Mouse (Mus musculus): ENCODE data around the gene Akap6. TPM values are rescaled to one million over a fixed set of nuclear protein-coding genes. Genes with fewer than 3 reads are reported as not detected.

Gene Akap6
- total and polyA plus RNA-seq, 3 experiments: 0.12 to 0.42 (median 0.33) TPM

DNA sequence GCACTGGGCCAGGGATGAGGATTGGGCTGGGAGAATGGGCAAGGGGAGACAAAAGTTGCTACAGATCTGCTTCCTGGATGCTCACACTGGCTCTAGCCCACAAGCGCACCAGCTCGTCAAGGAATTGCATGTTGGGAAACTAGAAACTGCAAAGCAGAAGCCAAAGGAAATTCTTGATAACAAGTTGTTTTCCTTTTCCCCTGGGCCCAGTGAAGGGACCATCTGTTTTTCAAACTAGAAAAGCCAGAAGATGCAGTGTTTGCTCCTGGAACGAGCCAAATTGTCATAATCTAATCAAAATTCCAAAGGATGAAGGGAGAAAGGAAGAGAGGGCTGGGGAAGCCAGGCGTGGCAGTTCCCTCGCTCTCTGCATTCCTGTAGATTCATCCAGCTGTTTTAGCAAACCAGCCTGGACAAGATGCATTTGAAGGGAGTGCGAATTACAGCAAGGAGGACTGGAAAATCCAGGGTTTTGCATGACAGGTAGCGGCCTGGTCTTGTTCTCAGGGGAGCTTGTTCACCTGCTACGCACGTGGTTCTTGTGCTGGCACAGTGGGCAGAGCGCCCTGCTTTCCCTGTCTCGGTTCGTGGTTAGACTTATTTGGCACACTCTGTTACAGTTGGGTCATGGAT lies 136.8 kb downstream of the Akap6 start:
- Histone ChIP-seq H3K79me2 (replicated peaks; ENCODE audit: control insufficient read depth, extremely low read depth, insufficient read depth, poor library complexity, severe bottlenecking) (no peaks in the 10 kb centered on the region), H3K27ac (ENCODE audit: insufficient read depth, low read depth) (no peak overlapping the region), H3K9ac (ENCODE audit: insufficient read depth, low read depth) (no peak overlapping the region), H3K36me3 (replicated peaks in 1 of 2; ENCODE audit: control insufficient read depth in 1 of 2, insufficient read depth in 1 of 2, low read length in 1 of 2) (no peaks in the 10 kb centered on the region), H3K4me1 (ENCODE audit: control insufficient read depth in 1 of 2, insufficient read depth in 2 of 2) (no peaks in the 10 kb centered on the region), H3K4me3 (replicated peaks in 1 of 3; ENCODE audit: low read depth in 2 of 3, low read length in 2 of 3, poor library complexity in 1 of 3) (no peak overlapping the region), H3K4me2 (ENCODE audit: insufficient read depth, low read depth, poor library complexity, severe bottlenecking) (no peak overlapping the region), H3K27me3 (replicated peaks) (no peaks in the 10 kb centered on the region), H3K9me3 (replicated peaks; ENCODE audit: low read length) (no peaks in the 10 kb centered on the region)
- dilution Hi-C loops (cut with MboI; ENCODE audit: extremely low pct_ligation_motif_present, extremely low pct_unique_long_range_greater_than_20kb, low sequenced_read_pairs): no loop called here
- in situ Hi-C loops (cut with MboI; ENCODE audit: low pct_ligation_motif_present, low pct_unique_long_range_greater_than_20kb, low sequenced_read_pairs): loop anchor here (25.0 kb wide), 3 partner anchors 199 to 824 kb away; partner anchors contain the start of gene Dtd2
- TF ChIP-seq IRF4 (IDR thresholded peaks at IDR 0.05; ENCODE audit: low read depth, low read length): no peak
- no peak for TF ChIP-seq MEF2A (IDR thresholded peaks at IDR 0.05; ENCODE audit: borderline replicate concordance, low read depth, low read length)
- no peak for TF ChIP-seq E2F4 (IDR thresholded peaks at IDR 0.05; ENCODE audit: insufficient replicate concordance, low read depth, low read length)
- TF ChIP-seq BHLHE40 (IDR thresholded peaks at IDR 0.05; ENCODE audit: low read depth, low read length): no peak
- no peak for TF ChIP-seq UBTF (IDR thresholded peaks at IDR 0.05; ENCODE audit: low read depth, low read length)
- TF ChIP-seq NRF1 (IDR thresholded peaks at IDR 0.05; ENCODE audit: low read depth, low read length): no peak
- no peak for TF ChIP-seq PAX5 (IDR thresholded peaks at IDR 0.05; ENCODE audit: low read length)
- TF ChIP-seq KAT2A (IDR thresholded peaks at IDR 0.05; ENCODE audit: insufficient replicate concordance, low read length): no peak
- TF ChIP-seq RAD21 (IDR thresholded peaks at IDR 0.05; ENCODE audit: low read depth, low read length): no peak
- TF ChIP-seq EP300 (IDR thresholded peaks at IDR 0.05; ENCODE audit: low read length): no peak
- TF ChIP-seq JUN (IDR thresholded peaks at IDR 0.05; ENCODE audit: insufficient read depth, low read depth, low read length): no peak
- no peak for TF ChIP-seq ZNF384 (IDR thresholded peaks at IDR 0.05; ENCODE audit: low read depth, low read length)
- no peak for TF ChIP-seq MYC (IDR thresholded peaks at IDR 0.05; ENCODE audit: low read depth, low read length)
- no peak for TF ChIP-seq CTCF (conservative IDR thresholded peaks at IDR 0.05 in 1 of 2, IDR thresholded peaks at IDR 0.05 in 1 of 2; ENCODE audit: low read depth in 2 of 2, low read length in 2 of 2)
- TF ChIP-seq GABPA (IDR thresholded peaks at IDR 0.05; ENCODE audit: insufficient replicate concordance, low read depth, low read length): no peak
- no peak for TF ChIP-seq USF2 (conservative IDR thresholded peaks at IDR 0.05; ENCODE audit: low read depth, low read length)
- no peak for DNase-seq (ENCODE audit: extremely low read depth)

DNA sequence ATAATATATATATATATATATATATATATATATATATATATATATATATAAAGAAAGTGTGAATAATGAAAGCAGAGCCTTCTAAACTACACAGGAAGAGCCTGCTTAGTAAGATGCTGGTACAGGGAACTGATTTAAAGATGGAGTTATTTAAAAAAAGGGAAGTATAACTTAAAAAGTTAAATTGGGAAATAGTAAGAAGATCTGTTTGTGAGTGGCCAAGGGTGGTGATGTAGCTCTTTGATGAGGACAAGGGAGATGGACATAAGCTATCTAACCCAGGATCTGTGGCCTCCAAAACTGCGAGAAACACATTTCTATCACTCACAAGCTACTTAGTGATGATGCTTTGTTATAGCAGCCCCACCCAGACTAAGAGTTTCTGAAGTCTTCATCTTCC lies 146.8 kb downstream of the Akap6 start:
- no peak for TF ChIP-seq CHD1 (IDR thresholded peaks at IDR 0.05; ENCODE audit: low read depth, low read length)
- in situ Hi-C loops (cut with MboI; ENCODE audit: low pct_ligation_motif_present, low pct_unique_long_range_greater_than_20kb, low sequenced_read_pairs) (loop anchor here (25.0 kb wide), 3 partner anchors 209 to 834 kb away; partner anchors contain the start of gene Dtd2), dilution Hi-C loops (cut with MboI; ENCODE audit: extremely low pct_ligation_motif_present, extremely low pct_unique_long_range_greater_than_20kb, low sequenced_read_pairs) (no loop called here)
- H3K27me3 ChIP-seq (replicated peaks): no peaks in the 10 kb centered on the region
- H3K4me1 ChIP-seq (ENCODE audit: control insufficient read depth in 1 of 2, insufficient read depth in 2 of 2): peaks cover 11 to 30% of the 10 kb centered on the region in 2 experiments
- DNase-seq (ENCODE audit: extremely low read depth): no peak
- H3K79me2 ChIP-seq (replicated peaks; ENCODE audit: control insufficient read depth, extremely low read depth, insufficient read depth, poor library complexity, severe bottlenecking): no peaks in the 10 kb centered on the region
- no peak overlapping the region for H3K27ac ChIP-seq (ENCODE audit: insufficient read depth, low read depth)
- no peak overlapping the region for H3K4me2 ChIP-seq (ENCODE audit: insufficient read depth, low read depth, poor library complexity, severe bottlenecking)
- no peak overlapping the region for H3K9ac ChIP-seq (ENCODE audit: insufficient read depth, low read depth)
- no peaks in the 10 kb centered on the region for H3K36me3 ChIP-seq (replicated peaks in 1 of 2; ENCODE audit: control insufficient read depth in 1 of 2, insufficient read depth in 1 of 2, low read length in 1 of 2)
- H3K4me3 ChIP-seq (replicated peaks in 1 of 3; ENCODE audit: low read depth in 2 of 3, low read length in 2 of 3, poor library complexity in 1 of 3): no peak overlapping the region
- H3K9me3 ChIP-seq (replicated peaks; ENCODE audit: low read length): no peaks in the 10 kb centered on the region
